Mouse (Mus musculus): ENCODE results near the gene Klb. TPM values are rescaled to one million over a fixed set of nuclear protein-coding genes. Genes with fewer than 3 reads are reported as not detected.
A peak's percentile ranks its signal among the peaks of the same experiment; 100 is the strongest.

Klb gene
- polyA plus RNA-seq, 1 experiment = 0.02 TPM

GRCm38 (mm10) chr5:65326212-65326611 lies 21.9 kb upstream of the Klb start:
- no peak overlapping the region for H3K4me3 ChIP-seq (replicated peaks)
- no peak for TF ChIP-seq TAL1 (IDR thresholded peaks at IDR 0.05; ENCODE audit: low read length)
- TF ChIP-seq GATA1 (IDR thresholded peaks at IDR 0.05; ENCODE audit: low read length) = no peak
- peaks cover 66% of the 10 kb centered on the region for H3K36me3 ChIP-seq (ENCODE audit: control insufficient read depth)
- H3K27me3 ChIP-seq (ENCODE audit: control insufficient read depth) = no peaks in the 10 kb centered on the region
- H3K9me3 ChIP-seq (ENCODE audit: control insufficient read depth, low read length) = no peaks in the 10 kb centered on the region
- peaks cover 9% of the 10 kb centered on the region for H3K4me1 ChIP-seq (ENCODE audit: control insufficient read depth)

GRCm38 (mm10) chr5:65329971-65330370 lies 18.1 kb upstream of the Klb start:
- Histone ChIP-seq H3K4me3 (replicated peaks) (no peak overlapping the region), H3K27me3 (ENCODE audit: control insufficient read depth) (no peaks in the 10 kb centered on the region), H3K36me3 (ENCODE audit: control insufficient read depth) (peaks cover 63% of the 10 kb centered on the region), H3K4me1 (ENCODE audit: control insufficient read depth) (peaks cover 26% of the 10 kb centered on the region), H3K9me3 (ENCODE audit: control insufficient read depth, low read length) (no peaks in the 10 kb centered on the region; the same call in 1 of the 2 replicates)
- TF ChIP-seq GATA1 (IDR thresholded peaks at IDR 0.05; ENCODE audit: low read length) (no peak), TAL1 (IDR thresholded peaks at IDR 0.05; ENCODE audit: low read length) (no peak)

- Histone ChIP-seq H3K9me3 (ENCODE audit: control insufficient read depth, low read length) (no peaks in the 10 kb centered on the region; the same call in 1 of the 2 replicates), H3K36me3 (ENCODE audit: control insufficient read depth) (peaks cover 34% of the 10 kb centered on the region), H3K4me3 (replicated peaks) (peak overlapping the region; percentile 82), H3K4me1 (ENCODE audit: control insufficient read depth) (peaks cover 31% of the 10 kb centered on the region), H3K27me3 (ENCODE audit: control insufficient read depth) (no peaks in the 10 kb centered on the region)
- TF ChIP-seq GATA1 (IDR thresholded peaks at IDR 0.05; ENCODE audit: low read length) = no peak
- no peak for TF ChIP-seq TAL1 (IDR thresholded peaks at IDR 0.05; ENCODE audit: low read length)
These were observed 13.3 kb upstream of the Klb start for GRCm38 (mm10) chr5:65334788-65335187.

DNA sequence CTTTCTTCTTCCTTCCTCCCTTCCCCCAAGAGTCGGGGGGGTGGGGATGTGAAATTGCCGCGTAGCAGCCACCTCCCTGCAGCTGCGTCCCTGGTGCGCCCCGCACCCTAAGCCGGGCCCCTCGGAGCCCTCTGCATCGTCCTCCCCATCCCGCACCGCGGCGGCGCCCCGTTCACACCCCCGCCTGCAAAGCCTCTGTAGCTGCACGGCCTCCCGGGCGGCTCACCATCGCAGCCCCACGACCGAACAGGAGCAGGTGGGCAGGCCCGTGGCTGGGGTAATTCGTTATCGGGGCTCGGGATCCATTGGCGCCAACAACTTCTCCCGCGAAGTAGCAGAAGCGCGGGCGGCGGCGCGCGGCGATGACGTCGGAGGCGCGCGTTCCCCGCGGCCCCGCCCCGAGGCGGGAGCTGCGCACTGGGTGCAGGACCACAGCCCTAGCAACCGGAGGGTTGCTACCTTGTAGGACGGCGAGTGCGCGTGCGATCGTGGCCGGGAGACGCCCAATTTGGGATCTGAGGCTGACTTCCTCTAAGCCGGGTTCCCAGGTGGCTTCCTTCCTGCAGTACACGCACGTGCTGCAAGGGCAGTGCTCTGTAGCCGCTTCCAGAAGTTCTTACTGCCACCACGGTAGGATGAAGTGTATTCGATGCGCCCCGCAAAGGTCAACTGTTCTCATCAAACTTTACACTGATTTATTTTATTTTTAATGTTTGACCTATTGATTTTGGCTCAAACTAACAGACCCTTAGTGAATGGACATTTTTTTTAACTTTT lies 12.6 kb upstream of the Klb start, which contains the start of gene Rfc1:
Gene Rfc1, minus strand, starts transcription at position 373 of the 777 bp plus-strand sequence.
- Histone ChIP-seq H3K36me3 (ENCODE audit: control insufficient read depth) (peaks cover 32% of the 10 kb centered on the region), H3K4me3 (replicated peaks) (peak within 1 kb of the TSS; percentile 82), H3K27me3 (ENCODE audit: control insufficient read depth) (no peaks in the 10 kb centered on the region), H3K4me1 (ENCODE audit: control insufficient read depth) (peaks cover 31% of the 10 kb centered on the region), H3K9me3 (ENCODE audit: control insufficient read depth, low read length) (no peaks in the 10 kb centered on the region; the same call in 1 of the 2 replicates)
- TF ChIP-seq GATA1 (IDR thresholded peaks at IDR 0.05; ENCODE audit: low read length) (peak; percentile 52; the same call in 1 of the 2 replicates), TAL1 (IDR thresholded peaks at IDR 0.05; ENCODE audit: low read length) (no peak)

DNA sequence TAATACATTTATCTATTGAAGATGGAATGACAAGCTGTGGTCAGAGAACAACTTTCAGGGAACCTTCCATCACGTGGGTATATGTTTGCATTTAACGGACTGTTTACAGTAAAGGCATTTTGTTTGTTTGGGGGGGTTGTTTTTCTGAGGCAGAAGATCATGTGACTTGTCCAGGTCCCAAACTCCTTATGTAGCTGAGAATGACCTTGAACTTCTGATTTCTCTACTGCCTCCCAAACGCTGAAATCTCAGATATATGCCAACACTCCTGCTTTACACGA lies 12.1 kb upstream of the Klb start:
- Histone ChIP-seq H3K27me3 (ENCODE audit: control insufficient read depth) (no peaks in the 10 kb centered on the region), H3K9me3 (ENCODE audit: control insufficient read depth, low read length) (no peaks in the 10 kb centered on the region; the same call in 1 of the 2 replicates), H3K4me1 (ENCODE audit: control insufficient read depth) (peaks cover 31% of the 10 kb centered on the region), H3K4me3 (replicated peaks) (peak overlapping the region; percentile 82), H3K36me3 (ENCODE audit: control insufficient read depth) (peaks cover 32% of the 10 kb centered on the region)
- TF ChIP-seq TAL1 (IDR thresholded peaks at IDR 0.05; ENCODE audit: low read length) = no peak
- TF ChIP-seq GATA1 (IDR thresholded peaks at IDR 0.05; ENCODE audit: low read length) = no peak

DNA sequence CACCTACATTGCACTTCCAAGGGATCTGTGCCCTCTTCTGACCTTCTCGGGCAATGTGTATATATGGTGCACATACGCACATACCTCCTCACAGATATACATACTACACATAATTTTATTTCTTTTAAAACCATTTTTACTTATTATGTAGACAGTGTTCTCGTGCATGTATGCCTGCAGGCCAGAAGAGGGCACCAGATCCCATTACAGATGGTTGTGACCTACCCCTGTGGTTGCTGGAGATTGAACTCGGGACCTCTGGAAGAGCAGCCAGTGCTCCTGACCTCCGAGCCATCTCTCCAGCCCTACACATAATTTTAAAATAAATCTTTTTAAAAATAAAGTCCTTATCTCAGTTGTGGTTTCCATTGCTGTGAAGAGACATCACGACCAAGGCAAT lies 9.7 kb upstream of the Klb start:
- no peaks in the 10 kb centered on the region for H3K27me3 ChIP-seq (ENCODE audit: control insufficient read depth)
- H3K4me1 ChIP-seq (ENCODE audit: control insufficient read depth) = peaks cover 25% of the 10 kb centered on the region
- TF ChIP-seq TAL1 (IDR thresholded peaks at IDR 0.05; ENCODE audit: low read length) (no peak), GATA1 (IDR thresholded peaks at IDR 0.05; ENCODE audit: low read length) (no peak)
- no peaks in the 10 kb centered on the region for H3K9me3 ChIP-seq (ENCODE audit: control insufficient read depth, low read length)
- no peak overlapping the region for H3K4me3 ChIP-seq (replicated peaks)
- peaks cover 9% of the 10 kb centered on the region for H3K36me3 ChIP-seq (ENCODE audit: control insufficient read depth)

- Histone ChIP-seq H3K4me3 (replicated peaks) (no peak overlapping the region), H3K4me1 (ENCODE audit: control insufficient read depth) (peaks cover 11% of the 10 kb centered on the region), H3K27me3 (ENCODE audit: control insufficient read depth) (no peaks in the 10 kb centered on the region), H3K9me3 (ENCODE audit: control insufficient read depth, low read length) (no peaks in the 10 kb centered on the region), H3K36me3 (ENCODE audit: control insufficient read depth) (no peaks in the 10 kb centered on the region)
- TF ChIP-seq TAL1 (IDR thresholded peaks at IDR 0.05; ENCODE audit: low read length) = no peak
- TF ChIP-seq GATA1 (IDR thresholded peaks at IDR 0.05; ENCODE audit: low read length) = no peak
These were observed 7.9 kb upstream of the Klb start for GRCm38 (mm10) chr5:65340167-65340566.

- Histone ChIP-seq H3K4me1 (ENCODE audit: control insufficient read depth) (no peaks in the 10 kb centered on the region), H3K36me3 (ENCODE audit: control insufficient read depth) (no peaks in the 10 kb centered on the region), H3K27me3 (ENCODE audit: control insufficient read depth) (no peaks in the 10 kb centered on the region), H3K9me3 (ENCODE audit: control insufficient read depth, low read length) (peaks cover 3% of the 10 kb centered on the region; the same call in 1 of the 2 replicates), H3K4me3 (replicated peaks) (no peak overlapping the region)
- TF ChIP-seq GATA1 (IDR thresholded peaks at IDR 0.05; ENCODE audit: low read length) (no peak), TAL1 (IDR thresholded peaks at IDR 0.05; ENCODE audit: low read length) (no peak)
These were observed 2.4 kb downstream of the Klb start for GRCm38 (mm10) chr5:65350508-65350907.

GRCm38 (mm10) chr5:65354097-65354496 lies 6.0 kb downstream of the Klb start:
- H3K4me1 ChIP-seq (ENCODE audit: control insufficient read depth) = no peaks in the 10 kb centered on the region
- no peaks in the 10 kb centered on the region for H3K27me3 ChIP-seq (ENCODE audit: control insufficient read depth)
- no peaks in the 10 kb centered on the region for H3K36me3 ChIP-seq (ENCODE audit: control insufficient read depth)
- H3K4me3 ChIP-seq (replicated peaks) = no peak overlapping the region
- peaks cover 3% of the 10 kb centered on the region; the same call in 1 of the 2 replicates for H3K9me3 ChIP-seq (ENCODE audit: control insufficient read depth, low read length)
- TF ChIP-seq GATA1 (IDR thresholded peaks at IDR 0.05; ENCODE audit: low read length) (no peak), TAL1 (IDR thresholded peaks at IDR 0.05; ENCODE audit: low read length) (no peak)

All from erythroblast, embryonic 14.5 days (primary cell).